Mouse (Mus musculus): ENCODE results near the gene Pop5. TPM values are rescaled to one million over a fixed set of nuclear protein-coding genes. Genes with fewer than 3 reads are reported as not detected.

The Pop5 gene
- polyA plus RNA-seq, 1 experiment from 2014 or later = 88.1 TPM

- peaks cover 13% of the 10 kb centered on the region for H3K4me1 ChIP-seq
- H3K9ac ChIP-seq = no peak overlapping the region
- no peak overlapping the region for H3K27ac ChIP-seq
- no peak for ATAC-seq (ENCODE audit: insufficient number of reproducible peaks, insufficient read depth, low FRiP score, low TSS enrichment, low read depth)
- WGBS = 85% methylated on average over 11 of the region's 11 CpGs
- H3K27me3 ChIP-seq = no peaks in the 10 kb centered on the region
- H3K9me3 ChIP-seq = no peaks in the 10 kb centered on the region
- H3K4me2 ChIP-seq = no peak overlapping the region
- no peak overlapping the region; the same call in 1 of the 2 replicates for H3K4me3 ChIP-seq
- H3K36me3 ChIP-seq = peaks cover 56% of the 10 kb centered on the region
These were observed 4.6 kb downstream of the Pop5 start for GRCm38 (mm10) chr5:115240191-115240590.

GRCm38 (mm10) chr5:115255472-115255871, 19.8 kb downstream of the Pop5 start:
- Histone ChIP-seq H3K4me2 (no peak overlapping the region), H3K27me3 (no peaks in the 10 kb centered on the region), H3K4me3 (no peak overlapping the region), H3K36me3 (peaks cover 71% of the 10 kb centered on the region), H3K27ac (no peak overlapping the region), H3K4me1 (no peaks in the 10 kb centered on the region), H3K9me3 (no peaks in the 10 kb centered on the region), H3K9ac (no peak overlapping the region)
- 66% methylated on average over 1 of the region's 1 CpGs for WGBS
- no peak for ATAC-seq (ENCODE audit: insufficient number of reproducible peaks, insufficient read depth, low FRiP score, low TSS enrichment, low read depth)

GRCm38 (mm10) chr5:115256909-115257546, 21.4 kb downstream of the Pop5 start:
- no peak overlapping the region for H3K4me3 ChIP-seq
- H3K9me3 ChIP-seq = no peaks in the 10 kb centered on the region
- no peak overlapping the region for H3K4me2 ChIP-seq
- no peak overlapping the region for H3K27ac ChIP-seq
- H3K27me3 ChIP-seq = no peaks in the 10 kb centered on the region
- no peaks in the 10 kb centered on the region for H3K4me1 ChIP-seq
- no peak for ATAC-seq (ENCODE audit: insufficient number of reproducible peaks, insufficient read depth, low FRiP score, low TSS enrichment, low read depth)
- 87% methylated on average over 10 of the region's 10 CpGs for whole genome bisulfite sequencing
- peaks cover 59% of the 10 kb centered on the region for H3K36me3 ChIP-seq
- no peak overlapping the region; the same call in 1 of the 2 replicates for H3K9ac ChIP-seq

GRCm38 (mm10) chr5:115260356-115260755, 24.7 kb downstream of the Pop5 start:
- Histone ChIP-seq H3K36me3 (peaks cover 65% of the 10 kb centered on the region), H3K27me3 (no peaks in the 10 kb centered on the region), H3K9me3 (no peaks in the 10 kb centered on the region), H3K9ac (no peak overlapping the region), H3K4me1 (no peaks in the 10 kb centered on the region), H3K27ac (no peak overlapping the region), H3K4me2 (no peak overlapping the region), H3K4me3 (no peak overlapping the region)
- ATAC-seq (ENCODE audit: insufficient number of reproducible peaks, insufficient read depth, low FRiP score, low TSS enrichment, low read depth) = no peak
- 84% methylated on average over 6 of the region's 6 CpGs for WGBS

- Histone ChIP-seq H3K9me3 (no peaks in the 10 kb centered on the region), H3K9ac (no peak overlapping the region), H3K4me2 (no peak overlapping the region), H3K36me3 (peaks cover 61% of the 10 kb centered on the region), H3K4me3 (no peak overlapping the region), H3K4me1 (peaks cover 2% of the 10 kb centered on the region; the same call in 1 of the 2 replicates), H3K27ac (no peak overlapping the region), H3K27me3 (no peaks in the 10 kb centered on the region)
- WGBS = 88% methylated on average over 8 of the region's 8 CpGs
- no peak for ATAC-seq (ENCODE audit: insufficient number of reproducible peaks, insufficient read depth, low FRiP score, low TSS enrichment, low read depth)
These were observed 25.5 kb downstream of the Pop5 start for GRCm38 (mm10) chr5:115261141-115261540.

GRCm38 (mm10) chr5:115261880-115262279, 26.2 kb downstream of the Pop5 start:
- H3K36me3 ChIP-seq = peaks cover 61% of the 10 kb centered on the region
- no peaks in the 10 kb centered on the region for H3K9me3 ChIP-seq
- H3K4me2 ChIP-seq = no peak overlapping the region
- peaks cover 6% of the 10 kb centered on the region; the same call in 1 of the 2 replicates for H3K4me1 ChIP-seq
- WGBS = 89% methylated on average over 1 of the region's 1 CpGs
- no peak overlapping the region for H3K9ac ChIP-seq
- no peaks in the 10 kb centered on the region for H3K27me3 ChIP-seq
- no peak overlapping the region for H3K27ac ChIP-seq
- ATAC-seq (ENCODE audit: insufficient number of reproducible peaks, insufficient read depth, low FRiP score, low TSS enrichment, low read depth) = no peak
- H3K4me3 ChIP-seq = no peak overlapping the region

- H3K4me2 ChIP-seq = no peak overlapping the region
- H3K9me3 ChIP-seq = no peaks in the 10 kb centered on the region
- no peak for ATAC-seq (ENCODE audit: insufficient number of reproducible peaks, insufficient read depth, low FRiP score, low TSS enrichment, low read depth)
- peaks cover 53% of the 10 kb centered on the region for H3K36me3 ChIP-seq
- H3K4me1 ChIP-seq = peaks cover 6% of the 10 kb centered on the region; the same call in 1 of the 2 replicates
- no peak overlapping the region for H3K27ac ChIP-seq
- no peaks in the 10 kb centered on the region for H3K27me3 ChIP-seq
- H3K9ac ChIP-seq = no peak overlapping the region
- 81% methylated on average over 14 of the region's 14 CpGs for WGBS
- no peak overlapping the region for H3K4me3 ChIP-seq
These were observed 27.1 kb downstream of the Pop5 start for GRCm38 (mm10) chr5:115262502-115263291.

- Histone ChIP-seq H3K4me2 (peak overlapping the region; percentile 3; the same call in 1 of the 2 replicates), H3K36me3 (peaks cover 46% of the 10 kb centered on the region), H3K9me3 (no peaks in the 10 kb centered on the region), H3K4me3 (no peak overlapping the region), H3K27me3 (no peaks in the 10 kb centered on the region), H3K9ac (0 out of 2 replicates have a peak overlapping the region, but pooled peaks have one; percentile 44), H3K27ac (no peak overlapping the region), H3K4me1 (peaks cover 37% of the 10 kb centered on the region)
- WGBS = 87% methylated on average over 5 of the region's 5 CpGs
- ATAC-seq (ENCODE audit: insufficient number of reproducible peaks, insufficient read depth, low FRiP score, low TSS enrichment, low read depth) = no peak
These were observed 30.7 kb downstream of the Pop5 start for GRCm38 (mm10) chr5:115266340-115266739.

GRCm38 (mm10) chr5:115266787-115267468, 31.3 kb downstream of the Pop5 start:
- no peak overlapping the region for H3K9ac ChIP-seq
- peaks cover 37% of the 10 kb centered on the region for H3K4me1 ChIP-seq
- H3K36me3 ChIP-seq = peaks cover 46% of the 10 kb centered on the region
- H3K27ac ChIP-seq = no peak overlapping the region
- WGBS = 89% methylated on average over 8 of the region's 8 CpGs
- H3K4me2 ChIP-seq = no peak overlapping the region
- H3K27me3 ChIP-seq = no peaks in the 10 kb centered on the region
- no peak for ATAC-seq (ENCODE audit: insufficient number of reproducible peaks, insufficient read depth, low FRiP score, low TSS enrichment, low read depth)
- no peak overlapping the region for H3K4me3 ChIP-seq
- no peaks in the 10 kb centered on the region for H3K9me3 ChIP-seq

GRCm38 (mm10) chr5:115267469-115268045, 31.9 kb downstream of the Pop5 start:
- Histone ChIP-seq H3K9me3 (no peaks in the 10 kb centered on the region), H3K4me2 (no peak overlapping the region), H3K9ac (no peak overlapping the region), H3K27me3 (no peaks in the 10 kb centered on the region), H3K27ac (no peak overlapping the region), H3K4me3 (no peak overlapping the region), H3K36me3 (peaks cover 41% of the 10 kb centered on the region), H3K4me1 (peaks cover 37% of the 10 kb centered on the region)
- no peak for ATAC-seq (ENCODE audit: insufficient number of reproducible peaks, insufficient read depth, low FRiP score, low TSS enrichment, low read depth)
- WGBS = 85% methylated on average over 3 of the region's 3 CpGs

- Histone ChIP-seq H3K27me3 (no peaks in the 10 kb centered on the region), H3K4me3 (no peak overlapping the region), H3K4me2 (no peak overlapping the region), H3K9ac (no peak overlapping the region), H3K9me3 (no peaks in the 10 kb centered on the region), H3K36me3 (peaks cover 34% of the 10 kb centered on the region), H3K27ac (no peak overlapping the region), H3K4me1 (peaks cover 39% of the 10 kb centered on the region)
- no peak for ATAC-seq (ENCODE audit: insufficient number of reproducible peaks, insufficient read depth, low FRiP score, low TSS enrichment, low read depth)
- 74% methylated on average over 3 of the region's 3 CpGs for WGBS
These were observed 32.6 kb downstream of the Pop5 start for GRCm38 (mm10) chr5:115268266-115268665.

All from embryonic facial prominence, embryonic 13.5 days (tissue).